Mouse (Mus musculus): Measurements from ENCODE around the gene Gm2431.
"Not testable (repeated sequence)": the region's sequence is repeated elsewhere in the genome, so short reads cannot be mapped to it uniquely, and the experiment has no call there.

DNA sequence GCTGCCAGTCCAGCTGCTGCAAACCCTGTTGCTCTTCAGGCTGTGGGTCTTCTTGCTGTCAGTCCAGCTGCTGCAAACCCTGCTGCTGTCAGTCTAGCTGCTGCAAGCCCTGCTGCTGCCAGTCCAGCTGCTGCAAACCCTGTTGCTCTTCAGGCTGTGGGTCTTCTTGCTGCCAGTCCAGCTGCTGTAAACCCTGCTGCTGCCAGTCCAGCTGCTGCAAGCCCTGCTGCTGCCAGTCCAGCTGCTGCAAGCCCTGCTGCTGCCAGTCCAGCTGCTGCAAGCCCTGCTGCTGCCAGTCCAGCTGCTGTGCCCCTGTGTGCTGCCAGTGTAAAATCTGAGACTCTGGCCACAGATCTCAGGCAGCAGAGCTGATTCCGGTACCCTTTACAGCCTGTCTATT, 45.8 kb upstream of the Gm2431 start:
- not testable (repeated sequence) for TF ChIP-seq CTCF (IDR thresholded peaks at IDR 0.05; ENCODE audit: control insufficient read depth, insufficient read depth, insufficient read length); MAX (IDR thresholded peaks at IDR 0.05); CEBPB (IDR thresholded peaks at IDR 0.05; ENCODE audit: low read depth)

Data from C2C12 (cell line).